Mouse (Mus musculus) gastrocnemius, postnatal 14 days (tissue): Measurements from ENCODE around the gene Samd4. TPM values are rescaled to one million over a fixed set of nuclear protein-coding genes. Genes with fewer than 3 reads are reported as not detected.

Experiments used
- DNase-seq: peaks from one replicate; pipeline ENCODE4 v3.0.0; 2021; ENCODE audit warnings: mixed read lengths
- intact Hi-C: fragments of 180-260 bp; cut with DNase I; formaldehyde crosslinking; loops from one replicate; pipeline ENCODE4 v1.15.1; 2025; ENCODE audit warnings: low total_unique reads
- long read RNA-seq, 2 experiments: library from polyadenylated mRNA; stranded (forward); transcript quantifications; one replicate each; pipeline ENCODE4 v2.0.0; 2021
- total RNA-seq, 2 experiments: library from RNA; stranded (reverse); gene quantifications; 2 replicates each; pipeline ENCODE4 v1.2.3; 2021

Gene Samd4
- total RNA-seq, result 10 to 100 TPM; 29.2 to 42.4 TPM
- long read RNA-seq, experiment 1, partial matches to known transcripts, result 0 of 1 reads
- long read RNA-seq, experiment 1, other reads (novel, unspliced or antisense), result 1 of 1 reads
- long read RNA-seq, experiment 2, full-length matches to known transcripts, result 1 of 3 reads
- long read RNA-seq, experiment 2, partial matches to known transcripts, result 1 of 3 reads
- long read RNA-seq, experiment 2, other reads (novel, unspliced or antisense), result 1 of 3 reads

DNA sequence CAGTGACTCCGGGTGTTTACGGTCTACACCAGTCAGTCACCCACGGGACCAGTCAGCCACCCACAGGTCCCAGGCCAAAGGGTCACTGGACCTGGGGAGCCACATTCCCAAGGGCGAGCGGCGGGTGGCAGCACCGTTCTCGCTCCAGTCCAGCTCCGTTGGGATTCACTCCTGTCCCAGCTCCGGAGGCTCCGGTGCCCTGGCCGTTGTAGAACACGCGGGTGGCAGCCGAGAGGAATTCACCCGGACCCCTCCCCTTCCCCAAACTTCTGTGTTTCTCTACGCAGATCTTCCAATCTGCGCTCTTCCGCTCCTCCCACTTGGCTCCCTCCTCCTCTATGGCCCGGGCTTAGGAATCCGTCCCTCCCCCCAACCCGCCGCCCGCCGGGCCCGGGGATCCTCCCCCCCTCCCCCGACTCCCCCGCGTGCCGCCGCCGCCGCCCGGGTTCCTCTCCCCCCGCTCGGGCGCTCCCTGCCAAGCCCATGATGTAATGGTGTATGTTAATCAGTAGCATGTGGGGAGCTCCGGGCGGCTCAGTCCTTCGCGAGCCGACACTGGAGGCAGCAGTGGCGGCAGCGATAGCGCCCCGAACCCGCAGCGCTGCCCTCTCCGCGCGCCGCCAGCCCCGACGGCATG is at the start of gene Samd4:
Gene Samd4, plus strand, starts transcription at position 424 of the 637 bp plus-strand sequence.
- DNase-seq, result peak; percentile 90
- intact Hi-C loops, result loop anchor here (5.0 kb wide), 1 partner anchor 120 kb away; no protein-coding TSS in a partner anchor

DNA sequence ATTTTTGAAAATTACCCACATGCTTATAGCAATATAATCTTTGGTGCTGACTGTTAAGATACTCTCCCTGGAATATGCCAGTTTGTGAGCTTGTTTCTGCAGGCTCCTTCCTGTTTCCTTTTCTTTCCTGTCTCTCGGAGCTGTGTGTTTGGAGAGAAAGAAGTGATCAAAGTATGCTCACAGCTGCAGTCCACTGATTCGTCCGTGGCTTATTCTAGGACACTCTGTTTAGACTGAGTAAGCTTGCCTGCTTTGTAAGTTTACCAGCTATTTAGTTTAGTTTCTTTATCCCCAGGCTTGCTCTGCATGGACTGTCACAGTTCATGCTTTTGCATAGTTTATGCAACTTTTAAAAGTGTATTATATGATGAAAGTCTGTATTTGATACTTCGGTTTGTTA is 43.3 kb upstream of the Samd4 start:
- intact Hi-C loops, result no loop called here
- no peak for DNase-seq

DNA sequence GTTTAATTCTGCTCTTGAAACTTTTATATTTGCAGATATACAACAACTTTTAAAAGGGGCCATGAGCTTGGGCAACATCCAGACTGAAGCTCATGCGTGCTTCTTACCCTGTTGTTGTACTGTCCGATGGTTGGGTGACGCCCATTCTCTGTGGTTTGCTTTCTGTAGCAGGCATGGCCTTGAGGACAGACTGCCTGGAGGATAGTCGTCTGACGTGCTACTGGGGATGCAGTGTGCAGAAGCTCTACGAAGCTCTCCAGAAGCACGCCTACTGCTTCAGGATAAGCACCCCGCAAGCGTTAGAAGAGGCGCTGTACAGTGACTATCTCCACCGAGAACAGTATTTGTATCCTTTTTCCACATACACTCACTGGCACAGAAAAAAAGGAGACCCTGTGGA is 36.9 kb upstream of the Samd4 start:
- intact Hi-C loops, result no loop called here
- DNase-seq, result no peak

DNA sequence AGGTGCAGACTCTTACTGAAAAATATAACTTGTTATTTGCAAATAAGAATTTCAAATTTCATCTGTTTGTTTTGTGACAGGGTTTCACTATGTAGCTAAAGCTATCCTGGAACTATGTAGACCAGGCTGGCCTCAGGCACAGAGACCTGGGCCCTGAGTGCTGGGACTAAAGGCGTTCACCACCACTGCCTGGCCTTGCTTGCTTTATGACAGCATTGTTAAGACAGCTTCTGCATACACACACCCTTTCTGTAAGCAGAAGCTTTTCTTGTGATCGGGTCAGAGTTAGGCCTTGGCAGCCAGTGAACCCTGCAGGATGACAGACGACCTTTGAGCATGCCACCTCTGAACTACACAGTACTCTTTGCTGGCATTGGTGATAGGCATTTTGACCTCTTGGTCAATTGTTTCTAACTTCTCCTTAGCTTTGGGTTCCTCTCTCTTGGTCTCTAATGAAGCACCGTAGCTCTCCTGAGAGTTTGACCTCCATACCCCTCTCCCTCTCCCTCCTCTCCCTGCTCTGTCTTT is 34.5 kb upstream of the Samd4 start:
- intact Hi-C loops, result no loop called here
- no peak for DNase-seq

DNA sequence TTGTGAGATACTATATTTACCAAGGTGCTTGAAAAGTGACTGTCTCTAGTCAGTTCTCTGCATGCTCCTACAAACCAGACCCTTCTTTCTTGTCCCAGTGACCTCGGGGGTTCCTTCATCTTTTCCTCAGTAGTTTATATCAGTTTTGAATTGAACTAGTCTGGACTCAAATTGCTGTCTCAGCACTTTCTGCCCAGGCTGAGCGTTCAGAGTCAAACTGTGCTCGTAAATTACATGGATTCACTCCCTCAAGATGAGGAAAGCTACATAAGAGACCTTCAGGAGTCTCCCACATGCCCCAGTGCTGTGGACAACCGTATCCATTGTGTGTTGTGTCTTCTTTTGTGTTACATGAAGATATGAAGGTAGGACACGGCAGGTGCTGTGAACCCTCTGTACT is 33.9 kb upstream of the Samd4 start:
- intact Hi-C loops, result no loop called here
- no peak for DNase-seq

DNA sequence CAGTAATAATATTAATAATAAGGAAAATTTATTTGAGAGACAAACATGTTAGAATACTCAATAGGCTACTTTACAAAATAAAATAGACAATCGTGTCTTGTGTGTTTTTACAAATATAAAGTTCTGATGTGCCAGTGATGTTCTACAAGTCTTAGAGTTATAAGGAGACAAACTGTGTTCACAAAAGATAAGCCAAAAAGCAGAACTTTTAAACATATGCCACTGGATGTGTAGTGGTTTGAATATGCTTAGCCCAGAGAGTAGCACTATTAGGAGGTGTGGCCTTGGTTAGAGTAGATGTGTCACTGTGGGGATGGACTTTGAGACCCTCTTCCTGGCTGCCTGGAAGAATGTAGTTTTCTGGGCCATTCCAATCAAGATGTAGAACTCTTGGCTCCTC is 32.9 kb upstream of the Samd4 start:
- intact Hi-C loops, result no loop called here
- DNase-seq, result no peak

DNA sequence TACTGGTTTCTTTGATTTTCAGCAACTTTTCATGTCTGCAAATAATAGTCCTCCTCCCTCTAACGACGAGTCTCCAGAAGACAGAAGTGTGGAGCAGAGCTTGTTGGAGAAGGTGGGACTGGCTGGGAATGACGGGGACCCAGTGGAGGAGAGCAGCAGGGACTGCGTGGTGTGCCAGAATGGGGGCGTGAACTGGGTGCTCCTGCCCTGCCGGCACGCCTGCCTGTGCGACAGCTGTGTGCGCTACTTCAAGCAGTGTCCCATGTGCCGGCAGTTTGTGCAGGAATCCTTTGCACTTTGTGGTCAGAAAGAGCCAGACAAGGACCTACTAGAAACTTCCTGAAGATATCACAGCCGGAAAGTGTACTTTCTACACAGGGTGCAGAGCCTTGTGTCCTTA is 29.0 kb upstream of the Samd4 start:
- intact Hi-C loops, result no loop called here
- DNase-seq, result peak; percentile 20

DNA sequence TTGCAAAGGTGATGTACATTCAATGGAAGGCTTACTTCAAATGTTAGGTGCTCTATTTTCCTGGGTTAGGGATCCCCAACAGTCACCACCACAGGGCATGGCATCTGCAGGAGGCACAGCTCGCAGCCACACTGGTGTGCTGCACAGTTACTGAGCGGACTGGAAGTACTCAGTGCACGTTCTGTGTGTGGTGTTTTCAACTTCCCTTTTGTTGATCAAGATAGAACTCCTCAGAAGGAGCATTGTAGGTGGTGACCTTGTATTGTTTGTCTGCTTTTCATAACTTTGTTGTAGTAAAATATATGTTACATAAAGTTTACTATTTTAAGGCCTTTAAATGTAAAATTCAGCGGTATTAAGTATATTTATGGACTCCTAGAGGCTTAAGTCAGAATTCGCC is 19.7 kb upstream of the Samd4 start:
- DNase-seq, result no peak
- intact Hi-C loops, result no loop called here

DNA sequence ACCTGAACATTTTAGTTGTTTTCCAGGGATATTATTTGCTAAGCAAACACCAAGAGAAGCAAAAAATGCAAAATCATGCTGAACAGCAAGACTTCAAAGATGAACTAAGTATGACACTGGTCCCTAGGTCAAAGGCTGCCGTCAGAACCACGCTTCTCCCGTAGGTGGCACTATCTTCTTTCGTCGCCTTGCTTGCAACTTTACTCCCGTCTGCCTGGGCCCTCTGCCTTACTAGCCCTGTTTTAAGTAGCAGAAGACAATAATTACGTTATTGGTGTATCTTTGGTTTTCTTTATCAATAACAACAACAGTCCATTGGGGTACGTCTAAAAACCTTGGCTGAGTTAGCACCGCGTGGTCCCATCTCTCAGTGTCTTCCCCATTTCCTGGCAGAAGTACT is 1.7 kb upstream of the Samd4 start:
- peak; percentile 69 for DNase-seq
- intact Hi-C loops, result loop anchor here (2.0 to 5.0 kb wide), 2 partner anchors 121 to 206 kb away; no protein-coding TSS in a partner anchor

DNA sequence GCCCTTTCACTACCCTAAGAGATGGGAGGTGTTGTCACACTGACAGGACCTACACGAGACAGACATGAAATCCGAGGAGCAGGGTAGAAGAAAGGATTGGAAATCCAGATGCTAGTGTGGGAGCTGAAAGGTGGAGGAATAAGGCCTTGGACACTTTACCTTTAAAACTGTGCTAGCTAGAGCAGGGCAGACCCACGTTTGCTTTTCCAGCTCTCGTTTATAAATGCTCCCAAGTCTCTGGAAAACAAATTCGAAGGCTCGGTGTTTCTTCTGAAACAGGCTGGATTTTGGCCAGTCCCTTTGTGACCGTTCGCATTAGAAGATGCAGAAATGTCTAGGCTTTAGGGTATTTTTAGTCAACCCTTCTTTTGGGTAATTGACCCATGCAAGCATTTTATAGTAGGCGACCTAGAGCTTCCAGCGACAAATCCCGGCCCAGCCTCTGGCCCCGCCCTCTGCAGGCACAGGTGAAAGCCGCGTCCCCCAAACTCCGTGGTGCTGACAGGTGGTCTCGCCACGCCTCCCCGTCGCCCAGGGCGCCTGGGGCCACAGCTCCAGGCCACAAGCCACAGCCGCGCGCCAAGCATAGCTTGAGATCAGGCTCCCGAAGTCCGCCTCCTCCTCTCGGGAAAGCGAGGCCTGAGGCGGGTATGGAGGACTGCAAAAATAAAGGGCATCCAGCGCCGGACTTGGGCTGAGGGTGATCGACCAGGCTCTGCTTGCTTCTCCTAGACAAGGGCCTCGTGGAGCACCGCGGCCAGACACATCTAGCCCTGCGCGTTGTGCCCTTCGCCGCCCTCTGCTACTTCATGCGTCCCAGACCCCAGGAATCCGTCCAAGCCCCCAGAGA is 848 bp upstream of the Samd4 start:
- intact Hi-C loops, result loop anchor here (2.0 to 5.0 kb wide), 2 partner anchors 120 to 205 kb away; no protein-coding TSS in a partner anchor
- peak; percentile 65 for DNase-seq

DNA sequence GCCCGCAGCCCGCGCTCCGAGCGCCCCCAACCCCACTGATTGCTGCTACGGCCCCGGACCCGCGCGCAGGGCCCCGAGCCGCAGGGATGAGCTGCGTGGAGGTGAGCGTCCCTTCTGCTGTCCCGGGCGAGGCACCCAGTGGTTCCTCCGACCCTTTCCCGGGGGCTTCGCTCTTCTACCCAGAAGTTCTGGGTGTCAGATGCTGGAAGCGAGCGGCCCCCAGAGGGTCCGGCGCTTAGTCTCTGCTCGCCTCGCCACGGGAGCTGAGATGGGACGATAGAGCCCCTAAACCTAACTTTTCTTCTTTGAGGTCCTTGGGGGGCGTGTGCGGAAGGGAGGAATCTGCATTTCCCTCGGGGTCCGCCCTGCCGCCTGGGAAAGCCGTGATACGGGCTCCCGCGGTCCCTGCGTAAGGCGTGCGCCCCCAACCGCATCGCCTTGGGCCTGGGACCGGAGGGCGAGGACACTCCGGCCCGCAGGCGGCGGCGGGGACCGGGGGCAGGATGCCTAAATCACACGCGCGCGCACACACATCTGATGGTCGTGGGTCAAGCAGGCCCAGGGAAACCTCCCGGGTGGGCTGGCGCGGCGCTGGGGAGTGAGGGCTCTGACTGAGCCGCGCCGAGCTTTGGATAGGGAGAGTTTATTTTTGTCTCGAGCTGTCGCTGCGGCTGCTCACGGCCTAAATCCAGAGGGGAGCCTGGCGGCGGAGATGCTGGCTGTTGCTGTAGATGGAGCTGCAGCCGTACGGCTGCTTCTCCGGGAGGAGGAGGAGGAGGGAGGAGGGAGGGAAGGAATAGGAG is 615 bp downstream of the Samd4 start:
- peak; percentile 72 for DNase-seq
- intact Hi-C loops, result loop anchor here (5.0 kb wide), 1 partner anchor 119 kb away; no protein-coding TSS in a partner anchor

DNA sequence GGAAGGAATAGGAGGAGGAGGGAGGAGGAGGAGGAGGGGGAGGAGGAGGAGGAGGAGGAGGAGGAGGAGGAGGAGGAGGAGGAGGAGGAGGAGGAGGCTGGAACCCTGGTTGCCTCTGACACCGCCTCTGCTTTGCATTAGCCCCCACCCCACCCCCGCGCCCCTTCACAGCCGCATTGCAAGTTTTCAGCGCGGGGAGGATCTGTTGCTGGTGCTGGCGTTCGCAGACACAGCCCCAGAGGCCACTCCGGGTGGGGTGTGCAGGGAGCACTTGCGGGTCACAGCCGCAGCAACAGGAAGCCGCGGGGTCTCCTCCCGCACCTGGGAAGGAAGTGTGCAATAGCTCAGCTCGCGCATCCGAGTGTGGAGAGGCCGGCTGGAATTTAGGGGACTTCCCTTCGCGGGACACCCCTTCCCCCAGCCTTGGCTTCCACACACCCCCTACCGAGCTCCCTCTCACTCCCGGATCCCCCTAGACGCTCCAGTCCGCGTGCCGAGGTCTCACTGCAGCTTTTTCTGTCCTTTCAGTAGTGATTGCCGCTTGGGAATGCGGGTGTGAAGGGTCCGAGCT is 1.3 kb downstream of the Samd4 start:
- DNase-seq, result peak; percentile 45
- intact Hi-C loops, result loop anchor here (5.0 kb wide), 1 partner anchor 118 kb away; no protein-coding TSS in a partner anchor

DNA sequence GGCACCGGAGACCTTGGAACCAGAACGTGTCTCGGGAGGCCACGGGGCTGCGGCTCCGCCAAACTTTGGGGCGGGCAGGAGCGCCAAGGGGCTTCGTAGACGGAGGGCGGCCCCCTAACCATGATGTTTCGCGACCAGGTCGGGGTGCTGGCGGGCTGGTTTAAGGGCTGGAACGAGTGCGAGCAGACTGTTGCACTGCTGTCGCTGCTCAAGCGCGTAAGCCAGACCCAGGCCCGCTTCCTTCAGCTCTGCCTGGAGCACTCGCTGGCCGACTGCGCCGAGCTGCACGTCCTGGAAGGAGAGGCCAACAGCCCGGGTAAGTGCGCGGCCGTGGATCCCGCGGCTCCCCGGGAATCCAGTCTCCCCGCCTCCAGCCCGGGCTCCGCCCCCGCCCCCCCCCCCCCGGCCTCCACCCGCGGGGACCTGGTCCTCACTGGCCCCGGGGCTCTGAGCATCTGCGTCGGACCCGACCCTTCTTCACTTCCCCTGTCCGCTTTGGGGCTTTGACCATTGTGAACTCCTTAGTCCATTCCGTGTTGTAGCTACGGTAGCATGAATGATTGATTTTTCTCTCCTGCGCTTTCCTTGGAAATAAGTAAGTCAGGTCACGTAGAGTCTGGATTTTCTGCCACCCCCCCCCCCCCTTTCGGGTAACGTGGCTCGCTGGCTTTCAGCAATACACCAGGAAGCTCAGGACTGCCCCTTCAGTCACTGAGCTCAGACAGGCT is 2.2 kb downstream of the Samd4 start:
- intact Hi-C loops, result loop anchor here (5.0 kb wide), 2 partner anchors 47 to 117 kb away; no protein-coding TSS in a partner anchor
- peak; percentile 69 for DNase-seq

DNA sequence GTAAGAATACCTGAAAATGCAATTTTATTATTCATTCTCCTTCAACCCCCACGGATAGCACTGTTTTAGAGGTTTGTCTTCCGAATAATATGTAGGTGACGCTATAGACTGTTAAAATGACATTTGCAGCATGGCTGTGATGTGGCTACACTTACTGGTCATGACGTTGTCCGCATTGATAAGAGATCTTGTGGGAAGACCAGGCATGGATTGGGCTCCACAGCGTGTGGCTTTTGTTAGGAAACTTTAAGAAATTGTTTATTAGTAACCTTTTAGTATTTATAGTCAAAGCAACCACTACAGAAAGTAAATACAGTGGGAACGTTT is 2.7 kb downstream of the Samd4 start:
- DNase-seq, result no peak
- intact Hi-C loops, result loop anchor here (5.0 kb wide), 1 partner anchor 47 kb away; no protein-coding TSS in a partner anchor

DNA sequence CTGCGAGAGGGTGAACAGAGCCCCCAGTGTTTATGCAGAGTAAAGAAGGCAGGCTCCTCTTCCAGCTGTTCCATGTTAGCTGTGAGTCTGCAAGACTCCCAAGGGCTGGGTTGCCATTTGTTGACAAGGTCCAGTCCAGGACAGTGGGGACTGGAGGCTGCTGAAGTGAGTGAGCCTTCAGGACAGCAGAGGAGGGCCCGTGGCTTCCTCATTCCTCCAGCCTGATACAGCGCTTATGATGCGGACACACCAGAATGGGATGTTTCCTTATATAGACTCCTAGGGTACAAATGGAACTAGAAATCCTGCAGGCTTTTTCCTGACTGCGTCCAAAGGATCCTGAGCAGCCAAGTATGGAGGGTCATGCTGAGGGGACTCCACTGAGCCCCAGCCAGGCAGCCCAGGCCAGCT is 3.2 kb downstream of the Samd4 start:
- intact Hi-C loops, result loop anchor here (5.0 kb wide), 1 partner anchor 46 kb away; no protein-coding TSS in a partner anchor

DNA sequence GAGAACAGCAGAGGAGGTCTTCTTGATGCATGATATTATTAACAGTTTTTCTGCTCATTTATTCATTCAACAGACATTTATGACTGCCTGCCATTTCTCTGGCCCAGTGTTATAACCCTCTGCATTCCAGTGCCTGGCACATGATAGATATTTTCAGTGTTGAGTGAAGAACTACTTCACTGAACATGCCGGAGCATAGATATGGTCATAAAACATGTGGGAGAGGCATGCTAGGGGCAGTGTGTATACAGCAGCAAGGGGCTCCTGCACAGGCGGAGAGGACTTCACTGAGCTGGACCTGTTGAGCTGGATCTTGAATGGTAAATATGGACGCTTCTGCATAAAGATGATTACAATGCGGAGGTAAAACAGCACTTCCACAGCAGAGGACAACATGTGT is 6.4 kb downstream of the Samd4 start:
- intact Hi-C loops, result loop anchor here (5.0 kb wide), 1 partner anchor 43 kb away; no protein-coding TSS in a partner anchor
- DNase-seq, result no peak

More for the DNA sequence above, 3.2 kb downstream of the Samd4 start:
- peak; percentile 35 for DNase-seq

DNA sequence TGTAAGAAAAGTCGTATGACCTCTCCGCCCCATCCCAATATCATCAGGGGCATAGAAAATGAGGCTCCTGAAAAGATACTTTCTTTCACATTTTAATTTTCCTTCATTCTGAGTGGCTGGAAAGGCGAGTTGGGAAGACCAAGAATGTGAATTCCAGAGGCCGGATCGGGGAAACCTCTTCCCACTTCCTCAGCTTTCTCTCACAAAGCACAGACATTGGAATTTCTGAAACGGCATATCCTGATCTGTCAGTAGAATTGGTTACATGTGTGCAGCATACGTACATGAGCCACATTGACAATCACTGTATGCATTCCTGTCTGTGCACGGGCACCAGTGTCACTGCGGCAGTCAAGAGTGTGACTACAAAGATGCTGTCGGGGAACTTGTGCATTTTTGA is 11.3 kb downstream of the Samd4 start:
- intact Hi-C loops, result no loop called here
- DNase-seq, result no peak

DNA sequence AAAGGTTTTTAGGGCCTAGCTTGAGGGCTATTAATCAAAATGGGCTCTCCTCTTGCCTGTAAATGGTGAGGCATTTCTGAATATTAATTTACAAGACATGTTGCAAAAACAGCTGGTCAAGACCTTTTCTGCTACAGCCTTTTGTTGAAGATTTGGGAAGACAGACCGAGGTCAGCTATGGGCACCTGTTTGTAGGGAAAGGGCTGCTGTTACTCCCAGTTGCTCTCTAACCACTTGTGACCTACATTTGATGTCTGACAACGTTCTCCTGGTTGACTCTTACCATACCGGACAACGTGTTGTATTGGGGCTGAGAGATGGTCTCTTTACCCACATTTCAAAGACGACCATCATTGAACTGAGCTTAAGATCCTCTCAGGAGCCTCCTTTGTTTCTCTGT is 15.3 kb downstream of the Samd4 start:
- DNase-seq, result no peak
- intact Hi-C loops, result no loop called here
